Mouse (Mus musculus) cortical plate, adult 2 months (tissue): Measurements from ENCODE around the gene Sarm1.

Experiments
- CTCF ChIP-seq: fragments of 200-500 bp; IDR thresholded peaks from 2 replicates; pipeline ENCODE4 v1.5.1; 2011; ENCODE audit warnings: mild to moderate bottlenecking, control low read depth, low read length; ENCODE audit not compliant: insufficient read depth; ENCODE audit errors: extremely low read depth
- POLR2A ChIP-seq: fragments of 200-500 bp; IDR thresholded peaks from 2 replicates; pipeline ENCODE4 v1.6.1; 2011; ENCODE audit warnings: mild to moderate bottlenecking, low read length, control low read depth; ENCODE audit not compliant: insufficient read depth; ENCODE audit errors: extremely low read depth

DNA sequence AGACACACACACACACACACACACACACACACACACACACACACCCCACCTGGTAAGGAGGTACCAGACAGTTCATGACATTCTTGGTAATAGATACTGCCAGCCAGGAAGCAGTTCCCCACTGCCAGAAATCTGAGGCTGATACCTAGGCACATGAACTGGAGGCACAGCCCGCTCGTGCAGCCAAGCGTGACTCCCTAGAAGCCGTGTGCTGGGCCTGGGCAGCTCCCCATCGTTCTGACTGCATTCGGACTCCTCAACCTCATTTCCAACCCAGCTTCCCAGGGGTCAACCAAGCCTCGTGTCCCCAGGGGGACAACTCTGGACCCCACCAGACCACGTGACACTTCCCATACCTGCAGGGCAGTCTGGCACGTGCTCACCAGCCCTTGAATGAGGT, 31.2 kb upstream of the Sarm1 start:
- TF ChIP-seq CTCF (no peak), POLR2A (no peak)
